Mouse (Mus musculus) neural tube, embryonic 15.5 days (tissue): ENCODE measurements around the gene Zfand6. TPM values are rescaled to one million over a fixed set of nuclear protein-coding genes. Genes with fewer than 3 reads are reported as not detected.

Experiments used
- ATAC-seq: fragments of 200-750 bp; cut with Nextera tagmentation; 2 replicates; pipeline ENCODE4 v1.8.0; 2017; ENCODE audit warnings: mild to moderate bottlenecking, moderate TSS enrichment, moderate library complexity; ENCODE audit not compliant: low FRiP score
- H3K27ac ChIP-seq: fragments of 300-500 bp; sonication (generic); replicated peaks from 2 replicates; pipeline ENCODE4 v1.5.1; 2015; ENCODE audit warnings: mild to moderate bottlenecking, inconsistent platforms
- H3K27me3 ChIP-seq: fragments of 300-500 bp; sonication (generic); replicated peaks from 2 replicates; pipeline ENCODE4 v1.6.1; 2015; ENCODE audit warnings: inconsistent platforms
- H3K36me3 ChIP-seq: fragments of 300-500 bp; sonication (generic); 2 replicates; pipeline ENCODE4 v1.6.1; 2015; ENCODE audit warnings: inconsistent platforms
- H3K4me1 ChIP-seq: fragments of 300-500 bp; sonication (generic); 2 replicates; pipeline ENCODE4 v1.6.1; 2015; ENCODE audit warnings: inconsistent platforms
- H3K4me2 ChIP-seq: fragments of 300-500 bp; sonication (generic); 2 replicates; pipeline ENCODE4 v1.6.1; 2015; ENCODE audit warnings: inconsistent platforms, mild to moderate bottlenecking, moderate library complexity
- H3K4me3 ChIP-seq: fragments of 300-500 bp; sonication (generic); replicated peaks from 2 replicates; pipeline ENCODE4 v1.5.1; 2015; ENCODE audit warnings: mild to moderate bottlenecking, inconsistent platforms
- H3K9ac ChIP-seq: fragments of 300-500 bp; sonication (generic); replicated peaks from 2 replicates; pipeline ENCODE4 v1.6.1; 2015; ENCODE audit warnings: mild to moderate bottlenecking, inconsistent platforms
- H3K9me3 ChIP-seq: fragments of 300-500 bp; sonication (generic); replicated peaks from 2 replicates; pipeline ENCODE4 v1.6.1; 2016; ENCODE audit warnings: inconsistent platforms
- WGBS: fragments of 180-500 bp; shearing (Covaris S2); methylation state at CpG from one replicate; pipeline ENCODE4 v1.1.7; 2015; ENCODE audit warnings: mixed read lengths; 5-methylcytosine and 5-hydroxymethylcytosine counted together
- polyA plus RNA-seq: library from polyadenylated mRNA; unstranded; fragments of >200 nt; fragmentation: Nextera tagmentation; extraction: Ambion mirVana; gene quantifications from 2 replicates; pipeline ENCODE4 v1.2.1, GENCODE M21; 2015

The Zfand6 gene
- polyA plus RNA-seq, 1 experiment from 2014 or later = 217 TPM

- H3K4me3 ChIP-seq = no peak overlapping the region
- no peak overlapping the region for H3K4me2 ChIP-seq
- no peak overlapping the region for H3K9ac ChIP-seq
- H3K4me1 ChIP-seq = peaks cover 8% of the 10 kb centered on the region
- ATAC-seq = no peak
- H3K27ac ChIP-seq = no peak overlapping the region
- H3K9me3 ChIP-seq = no peaks in the 10 kb centered on the region
- 97% methylated on average over 1 of the region's 1 CpGs for WGBS
- no peaks in the 10 kb centered on the region for H3K27me3 ChIP-seq
- no peaks in the 10 kb centered on the region for H3K36me3 ChIP-seq
Measured at GRCm38 (mm10) chr7:84684675-84685074, 5.1 kb downstream of the Zfand6 start.

GRCm38 (mm10) chr7:84681558-84681957 lies 8.2 kb downstream of the Zfand6 start:
- WGBS = 81% methylated on average over 1 of the region's 1 CpGs
- Histone ChIP-seq H3K4me1 (peaks cover 16% of the 10 kb centered on the region), H3K27me3 (no peaks in the 10 kb centered on the region), H3K4me2 (no peak overlapping the region), H3K27ac (no peak overlapping the region), H3K36me3 (no peaks in the 10 kb centered on the region), H3K4me3 (no peak overlapping the region), H3K9me3 (no peaks in the 10 kb centered on the region), H3K9ac (no peak overlapping the region)
- ATAC-seq = no peak

DNA sequence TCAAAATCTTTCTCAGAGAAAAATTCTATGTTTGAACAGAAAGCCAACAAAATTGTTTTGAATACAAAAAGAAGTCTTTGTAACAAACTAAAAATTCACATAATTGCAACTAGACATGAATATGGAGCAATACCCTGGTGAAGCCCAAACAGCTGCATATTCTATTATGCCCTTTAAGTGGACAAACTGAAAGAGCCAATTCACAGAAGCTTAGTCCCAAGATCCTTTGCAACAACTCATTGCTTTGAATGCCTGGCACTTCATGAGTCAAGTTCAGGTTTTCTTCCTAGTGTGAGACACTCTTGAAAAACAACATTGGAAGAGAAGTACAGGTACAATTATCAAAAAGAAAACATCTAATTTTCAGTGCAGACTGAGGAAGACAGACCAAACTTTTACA lies 8.8 kb downstream of the Zfand6 start:
- H3K9me3 ChIP-seq = no peaks in the 10 kb centered on the region
- H3K4me2 ChIP-seq = no peak overlapping the region
- no peak overlapping the region for H3K4me3 ChIP-seq
- H3K36me3 ChIP-seq = no peaks in the 10 kb centered on the region
- no peaks in the 10 kb centered on the region for H3K27me3 ChIP-seq
- peaks cover 16% of the 10 kb centered on the region for H3K4me1 ChIP-seq
- no peak overlapping the region for H3K9ac ChIP-seq
- H3K27ac ChIP-seq = no peak overlapping the region
- no peak for ATAC-seq

DNA sequence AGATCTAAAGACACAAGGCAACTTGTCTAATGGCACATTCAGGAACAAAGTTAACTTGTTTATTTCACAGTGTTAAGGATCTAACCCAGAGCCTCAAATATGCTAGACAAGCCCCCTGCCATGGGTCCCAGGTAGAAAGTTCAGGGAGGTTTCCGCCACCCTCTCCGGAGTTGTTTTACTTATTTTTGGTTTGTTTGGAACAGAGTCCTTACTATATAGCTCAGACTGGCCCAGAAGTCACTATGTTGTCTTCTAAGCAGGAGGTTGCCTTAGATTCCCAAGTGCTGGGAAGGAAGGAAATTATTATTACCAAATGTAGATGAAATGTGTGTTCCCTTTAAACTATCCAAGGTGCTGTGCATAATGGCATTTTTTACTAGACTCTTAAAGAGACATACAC lies 9.7 kb downstream of the Zfand6 start:
- Histone ChIP-seq H3K27ac (no peak overlapping the region), H3K4me3 (0 out of 2 replicates have a peak overlapping the region, but pooled peaks have one; percentile 15), H3K27me3 (no peaks in the 10 kb centered on the region), H3K4me1 (peaks cover 18% of the 10 kb centered on the region), H3K36me3 (no peaks in the 10 kb centered on the region), H3K9ac (no peak overlapping the region), H3K9me3 (no peaks in the 10 kb centered on the region), H3K4me2 (peak overlapping the region; percentile 50)
- WGBS = 60% methylated on average over 2 of the region's 2 CpGs
- ATAC-seq = 0 out of 2 replicates have a peak, but pooled peaks have one; percentile 2

GRCm38 (mm10) chr7:84679264-84679663 lies 10.5 kb downstream of the Zfand6 start:
- WGBS = 3% methylated on average over 4 of the region's 4 CpGs
- Histone ChIP-seq H3K4me3 (peak overlapping the region; percentile 45), H3K9me3 (no peaks in the 10 kb centered on the region), H3K27ac (no peak overlapping the region), H3K4me2 (peak overlapping the region; percentile 50), H3K9ac (peak overlapping the region; percentile 46; the same call in 1 of the 2 replicates), H3K4me1 (peaks cover 18% of the 10 kb centered on the region), H3K27me3 (no peaks in the 10 kb centered on the region), H3K36me3 (no peaks in the 10 kb centered on the region)
- peak; percentile 98 for ATAC-seq

- 38% methylated on average over 1 of the region's 1 CpGs for WGBS
- no peak for ATAC-seq
- Histone ChIP-seq H3K27ac (no peak overlapping the region), H3K9ac (no peak overlapping the region), H3K36me3 (no peaks in the 10 kb centered on the region), H3K4me1 (peaks cover 14% of the 10 kb centered on the region), H3K4me3 (no peak overlapping the region), H3K4me2 (no peak overlapping the region), H3K9me3 (no peaks in the 10 kb centered on the region), H3K27me3 (no peaks in the 10 kb centered on the region)
Measured at GRCm38 (mm10) chr7:84673103-84673502, 16.7 kb downstream of the Zfand6 start.

- peaks cover 3% of the 10 kb centered on the region; the same call in 1 of the 2 replicates for H3K4me1 ChIP-seq
- no peak overlapping the region for H3K27ac ChIP-seq
- H3K9me3 ChIP-seq = no peaks in the 10 kb centered on the region
- 53% methylated on average over 1 of the region's 1 CpGs for WGBS
- H3K36me3 ChIP-seq = no peaks in the 10 kb centered on the region
- H3K4me2 ChIP-seq = no peak overlapping the region
- no peaks in the 10 kb centered on the region for H3K27me3 ChIP-seq
- no peak overlapping the region for H3K4me3 ChIP-seq
- no peak for ATAC-seq
- no peak overlapping the region for H3K9ac ChIP-seq
Measured at GRCm38 (mm10) chr7:84669554-84670152, 20.1 kb downstream of the Zfand6 start.

- Histone ChIP-seq H3K27ac (no peak overlapping the region), H3K4me3 (no peak overlapping the region), H3K9me3 (no peaks in the 10 kb centered on the region), H3K9ac (no peak overlapping the region), H3K4me1 (no peaks in the 10 kb centered on the region; the same call in 1 of the 2 replicates), H3K27me3 (no peaks in the 10 kb centered on the region), H3K4me2 (no peak overlapping the region), H3K36me3 (no peaks in the 10 kb centered on the region)
- 82% methylated on average over 5 of the region's 5 CpGs for WGBS
- no peak for ATAC-seq
Measured at GRCm38 (mm10) chr7:84667946-84668345, 21.8 kb downstream of the Zfand6 start.

DNA sequence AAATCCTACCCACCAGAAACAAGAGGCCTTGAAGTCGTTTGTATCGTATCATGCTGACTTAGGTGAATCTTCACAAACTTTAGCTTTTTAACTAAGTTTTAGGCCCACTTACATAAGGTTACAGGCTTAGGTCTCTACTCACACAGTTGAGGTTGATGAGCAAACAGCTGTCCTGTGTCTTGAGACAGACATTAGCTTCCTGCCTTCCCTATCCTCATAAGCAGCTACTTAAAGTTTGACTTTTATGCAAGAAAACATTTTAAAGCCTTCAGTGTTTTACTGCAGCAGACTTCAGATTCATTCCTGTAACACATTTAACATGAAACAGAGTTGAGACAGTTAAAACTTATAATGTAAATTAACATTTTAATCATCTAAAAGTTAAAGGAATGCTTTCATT lies 37.0 kb downstream of the Zfand6 start:
- Histone ChIP-seq H3K36me3 (no peaks in the 10 kb centered on the region), H3K4me2 (no peak overlapping the region), H3K4me3 (no peak overlapping the region), H3K27me3 (no peaks in the 10 kb centered on the region), H3K9me3 (no peaks in the 10 kb centered on the region), H3K4me1 (no peaks in the 10 kb centered on the region), H3K9ac (no peak overlapping the region), H3K27ac (no peak overlapping the region)
- 90% methylated on average over 2 of the region's 2 CpGs for WGBS
- ATAC-seq = no peak

GRCm38 (mm10) chr7:84651987-84652321 lies 37.8 kb downstream of the Zfand6 start:
- H3K4me2 ChIP-seq = no peak overlapping the region
- no peaks in the 10 kb centered on the region for H3K4me1 ChIP-seq
- no peak overlapping the region for H3K4me3 ChIP-seq
- H3K36me3 ChIP-seq = no peaks in the 10 kb centered on the region
- no peak overlapping the region for H3K27ac ChIP-seq
- no peaks in the 10 kb centered on the region for H3K27me3 ChIP-seq
- H3K9ac ChIP-seq = no peak overlapping the region
- 73% methylated on average over 2 of the region's 2 CpGs for WGBS
- no peak for ATAC-seq
- no peaks in the 10 kb centered on the region for H3K9me3 ChIP-seq

- Histone ChIP-seq H3K9me3 (no peaks in the 10 kb centered on the region), H3K9ac (no peak overlapping the region), H3K4me2 (no peak overlapping the region), H3K36me3 (no peaks in the 10 kb centered on the region), H3K4me3 (no peak overlapping the region), H3K4me1 (no peaks in the 10 kb centered on the region), H3K27ac (no peak overlapping the region), H3K27me3 (no peaks in the 10 kb centered on the region)
- WGBS = 91% methylated on average over 4 of the region's 4 CpGs
- no peak; the same call in 1 of the 2 replicates for ATAC-seq
Measured at GRCm38 (mm10) chr7:84651303-84651986, 38.3 kb downstream of the Zfand6 start.

GRCm38 (mm10) chr7:84649016-84649415 lies 40.7 kb downstream of the Zfand6 start:
- Histone ChIP-seq H3K36me3 (no peaks in the 10 kb centered on the region), H3K9ac (no peak overlapping the region), H3K4me2 (no peak overlapping the region), H3K4me1 (no peaks in the 10 kb centered on the region), H3K27me3 (no peaks in the 10 kb centered on the region), H3K4me3 (no peak overlapping the region), H3K9me3 (no peaks in the 10 kb centered on the region), H3K27ac (no peak overlapping the region)
- no peak for ATAC-seq
- whole genome bisulfite sequencing = 92% methylated on average over 2 of the region's 2 CpGs
